Mouse (Mus musculus) testis, postnatal 14 days (tissue): ENCODE results near the gene Tacc2.
A peak's percentile ranks its signal among the peaks of the same experiment; 100 is the strongest.
"Not testable (repeated sequence)": the region's sequence is repeated elsewhere in the genome, so short reads cannot be mapped to it uniquely, and the experiment has no call there.

Source experiments
- DNase-seq: peaks from one replicate; pipeline ENCODE4 v3.0.0; 2021; ENCODE audit warnings: low spot score

The Tacc2 gene

DNA sequence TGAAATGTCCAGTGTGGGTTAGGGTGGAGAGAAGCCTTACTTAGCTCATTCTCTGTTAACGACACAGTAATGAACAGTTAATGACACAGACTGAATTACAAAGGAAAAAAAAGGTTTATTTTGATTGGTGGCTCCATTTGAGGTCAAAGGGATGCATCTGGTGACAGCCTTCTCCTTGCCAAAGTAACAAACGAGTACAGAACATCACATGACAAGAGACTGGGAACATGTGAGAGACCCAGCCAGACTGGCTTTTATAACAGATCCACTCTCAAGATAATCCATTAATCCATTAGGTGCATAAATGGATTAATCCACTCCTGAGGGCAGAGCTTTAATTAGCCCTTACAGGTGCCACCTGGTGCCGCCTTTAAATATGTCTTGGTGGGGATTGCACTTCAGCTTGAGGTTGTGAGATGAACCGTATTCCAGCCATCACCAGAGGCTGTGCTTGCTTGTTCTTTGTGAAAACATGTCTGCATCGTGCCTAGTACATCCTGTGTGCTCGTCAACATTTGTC, 75.9 kb downstream of the Tacc2 start:
- no peak for DNase-seq

DNA sequence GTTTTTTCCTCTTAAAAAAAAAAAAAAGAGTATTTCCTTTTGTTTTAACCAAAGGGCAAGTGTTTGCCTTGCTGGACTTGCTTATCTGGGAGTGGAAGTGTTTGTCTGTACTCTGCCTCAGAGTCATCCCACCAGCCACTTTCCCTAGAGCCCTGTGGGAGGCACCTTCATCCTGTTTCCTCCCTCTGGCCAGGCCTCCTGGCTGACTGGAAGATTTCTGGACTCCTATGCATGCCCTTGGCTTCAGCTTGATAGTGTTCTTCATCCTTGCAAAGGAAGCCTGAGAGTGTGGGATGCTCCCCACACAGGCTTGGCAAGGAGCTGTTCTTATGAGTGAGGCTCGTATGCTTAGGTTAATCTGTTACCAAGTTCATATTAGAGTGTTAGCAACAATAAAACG, 77.3 kb downstream of the Tacc2 start:
- DNase-seq, result peak; percentile 78

DNA sequence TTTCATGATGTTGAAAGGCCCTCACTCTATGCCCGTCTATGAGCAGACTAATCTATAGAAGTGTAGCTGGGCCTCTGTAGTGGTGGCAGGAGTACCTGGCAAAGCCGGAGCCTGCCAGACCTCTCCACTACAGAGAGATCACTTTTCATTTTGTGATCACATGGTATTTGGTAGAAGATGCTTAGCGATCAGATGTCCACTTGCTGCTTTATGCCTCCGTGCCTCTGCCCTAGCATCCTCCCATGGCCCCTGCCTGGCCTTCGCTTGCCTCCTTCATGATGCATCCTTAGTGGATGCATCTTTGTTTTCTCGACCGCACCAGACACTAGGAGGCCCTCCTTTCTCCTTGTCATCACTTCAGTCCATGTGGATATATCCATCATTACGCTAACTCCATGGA, 79.7 kb downstream of the Tacc2 start:
- no peak for DNase-seq

DNA sequence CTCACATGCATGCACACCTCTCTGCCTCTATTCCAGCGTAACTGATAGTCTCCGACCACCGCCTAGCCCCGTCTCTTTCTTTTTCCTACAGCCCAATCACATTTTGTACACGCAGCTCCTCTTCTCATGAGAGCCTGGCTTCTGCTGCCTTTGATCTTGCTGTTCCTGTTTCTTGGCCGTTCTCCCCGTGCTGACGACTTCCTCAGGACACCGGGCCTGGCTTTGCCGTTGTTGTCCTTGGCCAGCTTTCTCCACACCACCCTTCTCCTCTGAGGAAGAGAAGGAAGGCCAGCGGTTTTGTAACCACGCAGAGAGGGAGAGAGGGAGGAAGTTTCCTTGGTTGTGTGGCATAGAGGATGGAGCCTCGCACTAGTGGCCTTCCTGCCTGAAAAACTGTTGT, 80.5 kb downstream of the Tacc2 start:
- DNase-seq, result peak; percentile 65

DNA sequence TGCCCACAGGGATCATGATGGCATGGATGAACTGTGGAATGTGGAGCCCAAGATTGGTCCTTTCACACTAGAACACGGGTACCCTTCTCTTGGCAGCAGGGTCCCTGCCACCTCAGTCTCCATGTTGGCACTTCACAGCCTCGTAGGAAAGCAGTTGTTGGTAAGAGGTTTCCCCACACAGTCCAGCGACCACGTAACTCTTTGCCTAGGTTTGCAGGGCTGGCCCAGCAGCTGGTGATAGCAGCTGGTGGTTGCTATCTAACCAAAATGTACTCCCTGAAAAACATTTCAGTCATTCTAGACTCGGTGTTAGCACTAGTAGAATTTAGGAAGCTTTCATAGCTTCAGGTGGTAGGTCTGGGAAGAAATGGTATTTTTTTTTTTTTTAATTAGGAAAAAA, 81.9 kb downstream of the Tacc2 start:
- no peak for DNase-seq

DNA sequence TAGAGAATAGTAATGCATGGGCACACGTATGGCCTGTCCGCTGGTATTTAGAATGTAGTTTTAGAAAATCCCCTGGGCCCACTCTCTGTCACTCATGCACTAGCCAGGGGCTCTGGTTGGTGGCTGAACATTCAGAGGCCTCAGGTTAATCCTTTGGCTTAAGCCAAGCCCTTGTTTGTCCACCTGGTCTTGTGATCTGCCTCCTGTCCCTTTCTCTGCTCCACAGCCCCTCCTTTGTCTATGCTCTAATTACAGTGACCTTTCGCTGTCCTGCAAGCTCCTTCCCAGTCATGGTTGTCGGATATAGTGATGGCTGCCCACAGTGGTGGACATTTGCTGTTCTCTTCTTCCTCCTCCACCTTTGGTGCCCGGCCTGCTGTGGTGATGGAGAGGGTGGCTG, 85.0 kb downstream of the Tacc2 start:
- no peak for DNase-seq

DNA sequence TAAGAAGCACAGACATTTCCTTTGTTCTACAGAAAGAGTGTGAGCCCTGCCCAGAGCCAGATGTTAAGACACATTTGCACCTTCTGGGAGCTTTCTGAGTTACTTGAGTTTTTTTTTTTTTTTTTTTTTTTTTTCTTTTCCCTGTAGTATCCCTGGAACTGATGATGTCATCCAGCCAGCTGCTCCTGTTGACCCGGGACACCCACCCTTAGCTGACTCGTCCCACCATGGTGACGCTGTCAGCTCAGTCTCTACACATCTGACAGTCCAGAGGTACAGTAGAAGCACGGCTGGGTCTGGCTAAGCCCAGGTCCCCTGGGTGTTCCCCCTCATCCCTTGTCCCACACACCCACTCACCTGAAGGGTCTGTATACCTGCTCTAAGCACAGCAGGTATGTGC, 85.6 kb downstream of the Tacc2 start:
- no peak for DNase-seq

DNA sequence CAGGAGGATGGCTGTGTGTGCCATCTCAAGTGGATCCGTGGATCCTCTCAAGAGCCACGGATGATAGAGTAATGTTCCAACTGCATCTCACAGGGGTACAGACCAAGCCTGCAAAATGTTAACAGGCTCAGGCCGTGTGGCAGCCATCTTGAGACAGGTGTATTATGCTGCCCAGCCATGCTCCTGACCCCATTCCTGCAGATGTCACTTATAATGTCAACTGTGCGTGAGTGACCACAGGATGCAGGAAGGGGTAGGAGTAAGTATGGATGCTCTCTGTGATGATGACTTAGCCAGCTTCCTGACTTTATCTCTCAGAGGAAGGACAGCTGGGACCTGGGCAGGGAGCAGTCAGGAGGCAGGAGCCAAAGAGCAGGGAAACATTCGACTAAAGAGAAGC, 86.8 kb downstream of the Tacc2 start:
- DNase-seq, result no peak

DNA sequence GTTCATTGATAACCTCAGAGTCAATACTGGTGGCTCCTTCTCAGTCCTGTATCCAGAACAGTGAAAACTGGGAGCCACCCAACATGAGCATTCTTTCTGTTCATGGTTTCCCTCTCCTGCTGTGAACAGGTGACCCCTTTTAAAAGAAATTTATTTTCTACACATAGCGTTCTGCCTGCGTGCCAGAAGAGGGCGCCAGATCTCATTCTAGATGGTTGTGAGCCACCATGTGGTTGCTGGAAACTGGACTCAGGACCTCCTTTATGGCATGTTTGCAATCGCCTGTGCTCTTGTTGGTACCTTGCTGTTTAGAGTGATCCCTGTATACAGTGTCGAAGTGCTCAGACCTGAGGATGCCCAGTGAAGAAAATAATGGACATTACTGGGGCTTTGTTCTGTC, 87.4 kb downstream of the Tacc2 start:
- DNase-seq, result no peak

DNA sequence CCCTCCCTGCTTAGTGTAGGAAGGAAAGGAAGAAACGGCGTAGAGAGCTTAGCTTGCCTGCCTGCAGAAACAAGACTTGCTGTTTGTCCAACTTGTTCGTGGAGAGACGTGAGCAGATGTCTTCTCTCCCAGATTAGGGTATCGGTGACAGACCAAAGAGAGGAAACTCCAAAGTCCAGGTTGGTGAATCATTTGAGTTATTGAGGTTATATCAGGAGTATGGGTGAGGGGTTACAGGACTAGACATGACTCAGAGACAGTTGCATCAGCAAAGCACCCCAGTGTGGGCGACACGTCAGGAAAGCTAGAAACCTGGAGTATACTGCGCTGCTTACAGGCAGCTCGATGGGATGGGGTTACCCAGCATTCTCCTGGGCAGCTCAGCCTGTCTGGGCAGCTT, 88.1 kb downstream of the Tacc2 start:
- DNase-seq, result no peak

DNA sequence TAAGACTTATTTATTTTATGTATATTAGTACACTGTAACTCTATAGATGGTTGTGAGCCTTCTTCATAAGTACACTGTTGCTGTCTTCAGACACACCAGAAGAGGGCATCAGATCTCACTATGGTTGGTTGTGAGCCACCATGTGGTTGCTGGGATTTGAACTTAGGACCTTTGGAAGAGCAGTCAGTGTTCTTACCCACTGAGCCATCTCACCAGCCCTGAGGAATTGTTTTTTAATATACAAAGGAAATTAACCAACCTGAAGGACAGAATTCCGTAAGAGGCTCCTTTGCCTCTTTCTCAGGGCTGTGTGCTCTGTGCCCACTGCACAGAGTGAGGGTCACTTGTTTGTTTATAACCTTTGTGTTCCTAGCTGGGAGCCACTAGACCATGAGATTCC, 90.8 kb downstream of the Tacc2 start:
- not testable (repeated sequence) for DNase-seq

DNA sequence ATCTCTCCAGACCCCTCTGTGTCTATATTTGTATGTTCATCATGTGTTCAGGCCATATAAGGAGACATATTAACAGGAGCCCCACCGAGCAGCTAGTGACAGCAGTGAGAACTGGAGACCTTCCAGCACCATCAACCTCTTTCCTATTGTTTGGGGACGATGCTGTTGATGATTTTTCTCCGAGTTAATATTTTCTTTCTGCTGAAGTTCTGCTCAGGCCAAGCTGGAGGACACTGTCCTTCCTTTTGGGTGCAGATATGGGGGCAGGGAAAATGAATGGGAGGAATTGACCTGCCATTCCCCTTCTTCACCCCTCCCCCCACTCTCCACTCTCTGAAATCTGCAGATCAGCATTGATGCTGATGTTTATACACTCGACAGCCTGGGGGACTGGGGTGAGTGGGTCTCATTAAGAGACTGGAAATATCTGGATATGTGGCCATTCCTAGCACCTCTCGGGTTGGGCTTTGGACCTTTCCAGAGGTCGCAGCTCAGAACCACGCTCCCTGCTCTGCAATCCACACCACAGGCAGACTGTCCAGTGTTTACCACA, 91.6 kb downstream of the Tacc2 start:
- DNase-seq, result no peak

DNA sequence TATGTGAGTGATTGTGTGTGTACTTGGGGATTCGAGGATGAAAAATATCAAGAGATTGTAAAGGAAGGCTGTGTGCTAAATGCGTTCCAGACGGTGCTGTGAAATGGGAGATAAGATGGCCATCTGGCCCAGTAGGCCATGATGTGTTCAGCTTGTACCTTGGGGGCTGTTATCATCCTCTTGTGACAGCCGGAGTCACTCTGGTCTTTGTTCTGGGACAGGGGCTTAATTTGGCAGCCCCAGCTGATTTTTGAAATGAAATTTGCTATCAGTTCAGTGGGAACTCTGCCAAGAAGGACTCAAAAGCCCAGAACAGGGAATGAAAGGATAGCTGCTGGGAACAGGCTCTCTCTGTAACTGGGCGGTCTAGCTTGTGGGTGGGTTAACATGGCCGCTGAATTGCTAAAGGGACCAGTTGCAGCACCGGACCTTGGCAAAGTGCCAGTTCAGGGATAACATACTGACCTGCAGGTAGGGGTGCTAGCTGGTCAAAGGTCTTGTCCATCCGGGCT, 92.2 kb downstream of the Tacc2 start:
- DNase-seq, result peak; percentile 81

DNA sequence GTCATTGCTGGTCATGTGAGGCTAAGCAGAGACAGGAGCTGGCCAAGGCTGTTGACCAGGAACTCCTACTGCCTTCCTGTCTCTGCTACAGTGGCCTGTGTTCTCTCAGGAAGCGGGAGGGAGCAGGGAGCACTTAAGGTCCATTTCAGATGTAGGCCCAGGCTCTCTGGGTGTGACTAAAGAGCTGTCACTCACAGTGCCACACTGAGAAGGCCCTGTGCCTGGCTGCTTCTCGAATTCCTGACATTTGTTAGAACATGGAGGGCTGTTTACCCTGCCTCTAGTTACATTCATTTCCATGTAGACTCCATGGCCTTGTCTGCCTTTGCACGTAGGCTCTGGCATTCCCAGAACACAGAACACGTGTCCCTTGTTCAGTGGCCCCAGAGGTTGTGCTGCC, 93.1 kb downstream of the Tacc2 start:
- DNase-seq, result no peak

DNA sequence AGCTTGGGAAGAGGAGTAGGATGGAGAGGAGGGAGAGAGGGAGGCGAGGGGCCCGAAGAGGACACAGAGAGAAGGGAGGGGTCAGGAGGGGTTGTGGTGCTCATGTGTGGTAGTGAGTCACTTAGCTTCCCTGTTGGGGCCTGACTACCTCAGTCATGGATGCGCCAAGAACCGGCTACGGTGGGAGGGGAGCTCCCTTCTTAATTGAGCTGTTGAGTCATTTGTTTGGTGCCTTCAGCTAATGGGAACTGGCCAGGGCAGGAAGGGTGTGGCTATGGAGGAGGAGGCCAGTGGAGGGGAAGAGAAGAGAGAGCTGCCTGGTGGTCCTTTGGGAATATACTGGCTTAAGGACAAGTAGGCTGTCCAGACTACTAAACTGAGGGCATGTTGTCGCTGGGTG, 94.1 kb downstream of the Tacc2 start:
- DNase-seq, result peak; percentile 41

DNA sequence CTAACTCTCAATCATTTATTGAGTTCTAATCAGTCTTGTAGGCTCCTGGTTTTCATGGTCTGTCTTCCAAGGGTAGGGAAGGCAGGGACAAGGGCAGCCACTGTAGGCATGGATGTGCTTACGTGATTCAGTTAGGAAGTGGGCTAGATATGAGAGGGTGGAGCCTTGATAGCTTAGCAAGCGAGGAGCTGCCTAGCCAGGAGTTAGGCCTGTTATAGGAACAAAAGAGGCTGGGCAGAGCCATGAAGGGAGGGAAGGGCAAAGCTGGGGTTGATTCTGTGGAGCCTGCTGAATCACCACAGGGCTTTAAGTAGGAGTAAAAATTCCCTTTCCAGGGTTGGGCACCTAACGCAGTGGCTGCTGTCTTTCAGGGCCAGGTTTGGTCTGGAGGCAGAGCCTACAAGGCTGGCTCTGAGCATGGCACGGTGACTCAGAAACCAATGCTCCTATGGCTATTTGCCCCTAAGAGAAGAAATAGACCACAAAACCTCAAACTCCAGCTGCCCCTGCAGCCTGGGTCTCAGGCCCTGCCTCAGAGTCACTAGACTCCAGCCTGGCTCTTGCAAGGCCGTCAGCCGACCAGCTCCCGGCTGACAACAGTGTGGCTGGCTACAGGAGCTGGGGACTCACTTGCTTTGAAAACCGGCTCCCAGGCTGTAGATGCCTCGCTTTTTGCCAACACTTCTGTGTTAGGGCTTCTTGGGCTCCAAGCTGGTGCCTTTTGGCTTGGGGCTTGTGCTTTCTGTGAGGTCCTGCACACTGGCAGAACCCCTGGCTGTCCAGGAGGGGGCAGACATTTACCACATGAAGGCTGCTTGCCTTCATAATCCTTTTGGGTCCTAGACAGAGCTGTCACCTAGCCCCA, 96.2 kb downstream of the Tacc2 start:
- no peak for DNase-seq

DNA sequence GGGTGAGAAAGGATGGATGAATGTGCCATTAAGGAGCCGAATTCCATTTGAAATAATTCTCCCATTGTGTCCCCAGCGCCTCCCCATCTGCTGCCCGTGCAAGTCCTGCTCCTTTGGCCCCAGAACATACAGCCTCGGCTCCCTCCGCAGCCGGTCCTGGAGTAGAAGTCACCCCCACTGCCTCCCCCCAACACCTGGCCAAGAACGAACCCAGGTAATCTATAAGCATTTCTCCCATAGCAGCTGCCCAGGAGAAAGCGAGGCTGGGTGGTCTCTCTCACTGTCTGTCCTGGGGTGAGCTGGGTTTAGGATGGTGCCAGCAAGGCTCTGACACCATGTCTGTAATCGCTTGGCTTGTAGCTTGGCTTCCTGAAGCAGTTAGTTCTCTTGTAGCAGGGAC, 97.3 kb downstream of the Tacc2 start:
- DNase-seq, result no peak

DNA sequence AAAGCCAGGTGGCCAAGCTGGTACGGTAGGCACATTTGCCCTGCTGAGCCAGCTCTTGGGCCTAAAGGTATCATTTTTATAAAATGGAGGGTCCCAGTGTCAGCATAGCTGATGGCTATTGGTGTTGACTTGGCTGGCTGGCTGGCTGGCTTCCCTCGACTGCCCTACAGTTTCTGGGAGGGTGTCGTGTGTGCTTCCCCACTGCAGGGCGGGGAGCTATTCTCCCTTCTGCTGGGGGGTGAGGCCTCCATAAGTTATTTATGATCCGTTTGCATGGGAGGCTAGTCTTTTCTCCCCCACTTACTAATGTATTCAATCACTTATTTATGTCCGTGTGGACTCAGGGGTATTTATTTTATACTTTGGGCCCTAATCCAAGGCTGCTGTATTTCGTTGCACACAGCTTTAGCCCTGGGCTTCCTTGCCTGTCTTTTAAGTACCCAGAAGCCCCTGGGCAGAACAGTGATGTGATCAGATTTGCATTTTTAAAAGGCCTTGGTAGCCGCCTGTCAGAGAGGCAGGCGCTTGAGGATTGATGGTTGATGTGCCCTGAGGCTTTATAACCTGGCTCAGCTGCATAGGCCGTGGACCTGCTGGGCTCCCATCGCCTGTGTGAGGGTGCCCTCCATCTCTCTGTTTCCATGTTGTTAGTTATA, 99.8 kb downstream of the Tacc2 start:
- no peak for DNase-seq

DNA sequence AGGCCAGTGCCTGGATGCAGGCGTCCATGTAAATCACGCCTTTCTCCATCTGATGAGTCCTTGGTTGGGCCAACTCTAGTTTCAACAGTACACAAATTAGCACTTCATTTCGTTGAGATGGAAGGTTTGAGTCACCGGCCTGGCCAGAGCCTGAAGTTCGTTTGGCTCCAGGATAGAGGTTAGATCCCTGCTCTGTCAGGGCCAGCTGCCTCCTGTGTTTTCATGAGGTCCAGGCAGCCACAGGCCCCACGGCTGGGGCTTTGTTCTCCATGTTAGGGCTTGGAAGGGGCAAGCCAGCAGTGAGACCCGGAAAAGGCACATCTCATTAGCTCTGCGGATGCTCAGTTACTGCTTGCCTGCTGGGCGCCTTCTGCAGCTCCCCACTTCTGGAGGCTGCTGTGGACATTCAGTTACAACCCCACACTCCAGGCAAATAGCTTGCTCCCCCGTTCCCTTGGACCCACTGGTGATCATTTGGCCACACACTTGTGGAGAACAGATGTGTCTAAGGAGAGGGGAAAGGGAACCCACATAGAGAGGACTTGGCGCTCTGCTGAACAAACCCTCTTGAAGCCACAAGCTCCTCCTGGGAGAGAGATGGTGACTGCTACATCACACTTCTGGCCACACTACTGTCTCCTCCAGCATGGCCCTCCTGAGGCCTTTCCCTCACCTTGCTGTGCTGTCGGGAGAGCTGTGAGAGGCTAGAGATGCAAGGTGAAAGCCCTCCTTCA, 100.5 kb downstream of the Tacc2 start:
- no peak for DNase-seq

DNA sequence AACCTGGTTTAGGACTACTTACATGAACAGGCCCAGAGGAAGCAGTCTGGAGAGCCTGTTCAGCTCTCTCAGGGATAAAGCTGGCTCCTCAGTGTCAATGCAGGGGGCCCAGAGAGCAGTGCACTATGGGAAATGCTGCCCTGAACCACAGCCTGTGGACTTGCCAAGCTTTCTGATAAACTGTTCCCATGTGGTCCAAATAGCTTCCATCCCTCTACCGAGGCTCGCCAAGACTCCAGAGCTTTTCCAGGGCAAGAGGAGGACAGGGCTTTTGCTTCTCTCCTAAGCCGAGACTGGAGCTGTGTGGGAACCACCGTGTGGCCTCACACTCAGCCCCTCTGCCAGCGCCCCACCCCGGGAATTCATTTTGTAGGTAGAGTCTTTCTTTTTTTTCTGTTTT, 101.2 kb downstream of the Tacc2 start:
- no peak for DNase-seq

DNA sequence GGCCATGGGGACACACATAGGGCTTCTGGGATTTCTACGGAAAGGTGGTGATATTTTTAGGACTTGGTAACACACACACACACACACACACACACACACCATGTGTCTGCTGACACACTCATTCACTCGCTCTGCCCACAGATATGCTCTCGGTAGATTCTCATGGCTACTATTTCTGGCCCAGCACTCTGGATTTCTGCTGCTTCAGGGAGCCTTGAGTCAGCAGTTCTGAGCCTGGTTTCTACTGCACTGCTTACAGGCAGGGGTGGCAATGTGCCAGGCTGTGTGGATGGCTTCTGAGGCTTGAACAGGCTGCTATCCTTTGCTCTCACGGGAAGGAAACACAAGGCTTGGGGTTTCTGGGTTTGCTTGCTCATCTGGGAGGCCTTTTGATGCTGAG, 104.6 kb downstream of the Tacc2 start:
- DNase-seq, result no peak

DNA sequence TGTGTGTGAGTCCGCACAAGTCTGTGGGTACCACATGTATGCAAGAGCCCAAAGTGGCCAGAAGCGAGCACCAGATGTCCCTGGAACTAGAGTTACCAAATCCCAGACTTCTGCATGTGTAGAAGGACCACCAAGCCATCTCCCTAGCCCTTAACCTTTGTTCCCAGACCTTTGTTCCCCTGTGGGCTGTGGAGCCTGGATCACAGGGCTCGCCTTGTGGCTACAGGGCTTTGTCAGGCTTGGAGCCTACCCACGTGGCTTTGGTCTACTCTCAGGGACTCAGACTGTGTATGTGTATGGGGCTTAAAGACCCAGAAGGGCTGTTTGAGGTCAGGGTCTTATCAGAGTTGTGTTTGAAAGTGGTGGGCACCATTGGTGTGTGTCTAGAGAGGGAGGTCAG, 111.4 kb downstream of the Tacc2 start:
- no peak for DNase-seq
